Mouse (Mus musculus) myocyte (in vitro differentiated cells): ENCODE data around the gene Slc15a1.

ENCODE experiments used
- CEBPB ChIP-seq: IDR thresholded peaks from 2 replicates; pipeline ENCODE4 v1.6.1; 2011; ENCODE audit warnings: mild to moderate bottlenecking, moderate library complexity; ENCODE audit not compliant: poor library complexity, insufficient read depth, severe bottlenecking
- E2F4 ChIP-seq: IDR thresholded peaks from one replicate; pipeline ENCODE4 v1.6.1; 2011; ENCODE audit warnings: mild to moderate bottlenecking, control low read depth, moderate library complexity; ENCODE audit not compliant: insufficient read depth
- MAX ChIP-seq: IDR thresholded peaks from one replicate; pipeline ENCODE4 v1.6.1; 2011; ENCODE audit warnings: low read depth, mild to moderate bottlenecking, control low read depth
- MYOD1 ChIP-seq, 3 experiments: IDR thresholded peaks; one replicate each; pipeline ENCODE4 v1.6.1; 2011; ENCODE audit warnings: control low read depth in 2 of 3, low read depth in 2 of 3, mild to moderate bottlenecking in 2 of 3, moderate library complexity in 1 of 3; ENCODE audit not compliant: insufficient read length in 2 of 3, control insufficient read depth in 1 of 3
- MYOG ChIP-seq, 3 experiments: IDR thresholded peaks; one replicate each; pipeline ENCODE4 v1.6.1; 2011; ENCODE audit warnings: control low read depth in 2 of 3, low read depth in 2 of 3, mild to moderate bottlenecking in 2 of 3; ENCODE audit not compliant: insufficient read length in 2 of 3, control insufficient read depth in 1 of 3, insufficient read depth in 1 of 3
- POLR2A ChIP-seq: IDR thresholded peaks from one replicate; pipeline ENCODE4 v1.6.1; 2011; ENCODE audit warnings: low read depth, mild to moderate bottlenecking, control low read depth, moderate library complexity; ENCODE audit not compliant: insufficient read length
- POLR2AphosphoS2 ChIP-seq: IDR thresholded peaks from one replicate; pipeline ENCODE4 v1.6.1; 2011; ENCODE audit warnings: low read depth, control low read depth; ENCODE audit not compliant: insufficient read length
- REST ChIP-seq: IDR thresholded peaks from one replicate; pipeline ENCODE4 v1.6.1; 2011; ENCODE audit warnings: mild to moderate bottlenecking, control low read depth, moderate library complexity; ENCODE audit not compliant: insufficient read depth, insufficient read length
- SRF ChIP-seq: IDR thresholded peaks from one replicate; pipeline ENCODE4 v1.6.1; 2011; ENCODE audit warnings: low read depth; ENCODE audit not compliant: control insufficient read depth, insufficient read length
- TCF12 ChIP-seq: IDR thresholded peaks from one replicate; pipeline ENCODE4 v1.6.1; 2011; ENCODE audit warnings: mild to moderate bottlenecking, control low read depth; ENCODE audit not compliant: poor library complexity, insufficient read depth, severe bottlenecking
- TCF3 ChIP-seq: IDR thresholded peaks from one replicate; pipeline ENCODE4 v1.6.1; 2011; ENCODE audit warnings: low read depth, control low read depth; ENCODE audit not compliant: insufficient read length
- USF1 ChIP-seq: IDR thresholded peaks from one replicate; pipeline ENCODE4 v1.6.1; 2011; ENCODE audit warnings: low read depth, mild to moderate bottlenecking, control low read depth, moderate library complexity

DNA sequence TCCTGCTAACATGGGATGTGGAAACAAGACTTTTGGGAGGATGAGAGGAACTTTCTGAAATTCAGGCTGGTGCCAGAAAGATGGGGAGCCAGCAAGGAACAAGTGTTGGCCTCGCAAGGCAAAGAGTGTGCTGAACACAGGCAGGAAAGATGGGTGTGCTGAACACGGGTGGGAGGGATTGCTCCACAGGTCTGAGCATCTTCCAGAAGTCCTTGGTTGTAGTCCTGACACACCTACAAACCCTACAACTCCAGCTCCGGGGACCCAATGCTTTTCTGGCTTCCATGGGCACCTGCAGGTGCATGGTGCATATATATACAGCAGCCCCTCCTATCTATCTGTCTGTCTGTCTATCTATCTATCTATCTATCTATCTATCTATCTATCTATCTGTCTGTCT lies 44.1 kb downstream of the Slc15a1 start:
- TF ChIP-seq USF1, result no peak
- no peak for TF ChIP-seq MAX
- TF ChIP-seq POLR2AphosphoS2, result no peak
- TF ChIP-seq MYOD1 (IDR thresholded peaks at IDR 0.05; ENCODE audit: control insufficient read depth in 1 of 3, insufficient read length in 2 of 3, low read depth in 2 of 3), result no peak
- TF ChIP-seq POLR2A, result no peak
- no peak for TF ChIP-seq TCF12
- no peak for TF ChIP-seq SRF
- TF ChIP-seq REST, result no peak
- no peak for TF ChIP-seq MYOG (IDR thresholded peaks at IDR 0.05; ENCODE audit: control insufficient read depth in 1 of 3, insufficient read depth in 1 of 3, insufficient read length in 2 of 3, low read depth in 2 of 3)
- TF ChIP-seq E2F4, result no peak
- TF ChIP-seq CEBPB, result no peak
- TF ChIP-seq TCF3, result no peak
